Mouse (Mus musculus): ENCODE data around the gene Etd.
"Not testable (repeated sequence)": the region's sequence is repeated elsewhere in the genome, so short reads cannot be mapped to it uniquely, and the experiment has no call there.

Gene Etd

DNA sequence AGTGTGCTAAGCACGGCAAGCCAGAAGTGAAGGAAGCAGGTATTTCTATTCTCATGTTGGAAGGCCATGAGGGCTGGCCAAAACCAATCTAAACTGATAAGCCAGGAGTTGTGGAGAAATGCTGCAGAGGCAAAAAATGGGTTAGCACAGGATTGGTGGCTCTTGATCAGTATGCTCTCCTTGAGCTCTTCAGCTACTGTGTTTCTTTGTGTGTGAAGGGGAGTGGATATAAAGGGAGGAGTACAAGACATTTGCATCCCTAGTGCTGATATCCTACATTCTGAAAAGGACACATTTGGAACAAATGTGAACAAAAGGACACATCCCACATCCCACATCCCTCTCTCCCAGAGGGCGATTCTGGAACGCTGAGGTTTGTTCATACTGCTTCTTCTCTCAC lies at the start of gene Etd:
Gene Etd, plus strand, starts transcription at position 301 of the 400 bp plus-strand sequence.
- no peak for DNase-seq

DNA sequence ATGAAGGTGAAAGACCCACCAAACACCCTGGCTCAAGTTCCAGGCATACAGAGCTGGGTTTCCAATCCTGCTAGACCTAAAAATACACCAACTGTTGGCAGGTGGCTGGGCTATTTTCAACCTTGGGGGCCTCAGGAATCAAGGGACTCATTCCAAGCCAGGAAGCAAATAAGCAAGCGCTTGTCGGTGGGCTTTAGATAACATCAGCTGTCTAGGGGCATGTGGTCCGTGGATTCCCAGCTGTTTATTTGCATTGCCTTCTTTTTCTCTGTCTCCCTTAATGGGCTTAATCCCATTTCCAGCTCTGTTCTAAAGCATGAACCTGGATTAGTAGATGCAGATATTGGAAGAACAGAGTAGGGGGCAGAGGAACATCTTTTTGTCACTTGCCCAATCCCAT lies 48.4 kb upstream of the Etd start:
- no peak for DNase-seq

DNA sequence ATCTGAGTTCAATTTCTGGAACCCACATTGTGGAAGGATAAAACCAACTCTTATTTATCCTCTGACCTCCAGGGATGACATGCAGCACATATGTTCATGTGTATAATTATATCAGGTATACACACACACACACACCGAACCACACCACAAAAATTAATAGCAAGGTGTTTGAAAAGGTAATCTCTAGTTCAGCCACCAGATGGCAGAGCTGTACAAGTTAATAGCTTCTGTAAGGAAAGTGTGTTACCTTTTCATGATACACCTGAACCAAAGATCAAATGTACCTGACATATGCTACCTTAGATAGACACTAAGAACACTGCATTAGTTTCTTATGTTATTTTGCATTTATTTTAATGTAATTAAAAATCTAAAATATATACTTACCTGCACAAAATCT lies 1.8 kb upstream of the Etd start:
- peak; percentile 3 for DNase-seq

- DNase-seq: no peak
Observed at GRCm38 (mm10) chrX:53459573-53459972, 24.9 kb downstream of the Etd start.

GRCm38 (mm10) chrX:53464194-53464593 lies 29.5 kb downstream of the Etd start:
- not testable (repeated sequence) for DNase-seq
